Mouse (Mus musculus) cerebral cortex, adult 2 months (tissue): Measurements from ENCODE around the gene Plac8.

Experiments used
- WGBS: fragments of 180-500 bp; shearing (Covaris S2); methylation state at CpG from one replicate; pipeline ENCODE4 v1.1.7; 2018; 5-methylcytosine and 5-hydroxymethylcytosine counted together

Plac8 gene

DNA sequence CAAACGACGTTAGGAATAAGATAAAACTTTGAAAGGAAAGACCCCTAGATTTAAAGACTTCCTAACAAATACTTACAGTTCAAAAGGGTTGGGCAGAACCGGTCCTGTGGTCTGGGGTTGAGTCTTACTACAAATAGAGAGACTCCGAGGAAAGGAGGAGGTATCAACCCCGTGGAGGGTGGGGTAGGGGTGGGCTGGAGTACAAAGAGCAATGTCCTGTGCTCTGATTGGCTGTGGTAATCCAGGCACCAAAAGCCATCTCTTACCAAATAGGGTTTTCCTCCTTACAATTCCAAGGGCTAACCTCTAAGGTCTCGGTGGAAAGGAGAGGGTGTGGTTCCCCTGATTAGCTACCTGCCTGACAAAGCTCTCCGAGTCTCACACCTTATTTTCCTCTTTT, at the start of gene Plac8:
Gene Plac8, minus strand, starts transcription at position 177 of the 400 bp plus-strand sequence.
- 31% methylated on average over 7 of the region's 7 CpGs for WGBS

DNA sequence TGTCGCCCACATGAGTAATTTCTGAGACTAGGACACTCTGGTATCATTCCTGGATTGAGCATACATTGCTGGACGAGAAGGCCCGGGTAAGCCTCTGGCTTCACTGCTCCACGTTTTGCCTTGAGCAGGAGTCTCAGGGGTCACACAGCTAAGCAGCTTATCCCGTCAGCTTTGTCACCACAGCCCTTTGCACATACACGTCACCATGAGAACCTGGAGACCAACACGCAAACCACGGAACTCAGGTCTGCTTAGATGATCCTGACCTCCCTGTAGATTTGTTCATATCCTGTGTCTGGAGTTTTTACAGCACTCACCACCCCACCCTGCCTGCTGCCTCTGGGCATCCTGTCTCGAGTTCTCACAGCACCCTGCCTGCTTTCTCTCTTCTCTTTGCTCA, 48.9 kb upstream of the Plac8 start:
- 77% methylated on average over 9 of the region's 9 CpGs for WGBS

DNA sequence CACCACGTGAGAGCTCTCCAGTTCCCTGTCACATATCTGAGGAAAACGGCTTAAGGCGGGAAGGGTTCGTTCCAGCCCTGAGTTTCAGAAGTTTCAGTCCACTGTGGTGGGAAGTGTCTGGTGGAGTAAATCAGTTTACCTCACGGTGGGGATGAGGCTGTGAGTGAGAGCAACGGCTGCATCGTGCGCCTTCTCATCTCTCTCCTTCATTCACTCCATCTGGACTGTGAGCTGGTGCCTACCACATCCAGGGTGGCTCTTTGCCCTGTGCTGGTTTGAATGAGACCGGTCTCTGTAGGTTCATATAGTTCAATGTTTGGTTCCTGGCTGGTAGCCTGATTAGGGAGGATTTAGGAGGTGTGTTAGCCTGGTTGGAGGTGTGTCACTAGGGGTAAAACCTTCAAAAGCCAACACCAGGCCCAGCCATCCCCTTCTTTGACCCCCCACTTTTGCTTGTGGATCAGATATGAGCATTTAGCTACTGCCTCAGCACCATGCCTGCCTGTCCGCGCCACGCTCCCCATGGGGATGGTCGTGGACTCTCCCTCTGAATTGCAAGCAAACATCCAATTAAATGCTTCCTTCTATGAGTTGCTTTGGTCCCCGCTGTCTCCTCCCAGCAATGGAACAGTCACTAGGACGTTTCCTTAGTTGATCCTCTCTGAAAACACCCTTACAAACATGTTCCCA, 47.7 kb upstream of the Plac8 start:
- 94% methylated on average over 15 of the region's 15 CpGs for WGBS

- 87% methylated on average over 17 of the region's 17 CpGs for WGBS
These were observed 42.1 kb upstream of the Plac8 start for GRCm38 (mm10) chr5:100613896-100614768.

GRCm38 (mm10) chr5:100607868-100608267, 35.8 kb upstream of the Plac8 start:
- WGBS = 84% methylated on average over 9 of the region's 9 CpGs

- 74% methylated on average over 4 of the region's 4 CpGs for WGBS
These were observed 35.2 kb upstream of the Plac8 start for GRCm38 (mm10) chr5:100607090-100607762.

GRCm38 (mm10) chr5:100605828-100606229, 33.8 kb upstream of the Plac8 start:
- WGBS = 54% methylated on average over 9 of the region's 9 CpGs

DNA sequence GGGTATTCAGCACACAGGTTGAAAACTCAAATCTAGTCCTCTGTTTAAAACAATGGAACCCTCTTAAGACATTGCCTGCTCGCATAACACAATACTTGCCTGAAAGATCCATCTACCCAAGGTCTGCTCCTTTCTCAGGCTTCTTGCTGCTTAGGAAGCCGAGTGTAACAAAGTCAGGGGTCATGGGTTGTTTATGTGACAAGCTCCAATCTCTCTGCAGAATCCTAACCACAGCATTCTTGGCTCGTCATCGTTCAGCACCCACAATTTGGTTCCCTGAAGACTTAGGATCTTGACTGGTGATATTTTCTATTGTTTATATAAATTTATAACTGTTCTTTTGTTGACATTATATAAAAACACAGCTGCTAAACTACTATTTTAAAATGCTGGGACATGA, 32.0 kb upstream of the Plac8 start:
- 82% methylated on average over 4 of the region's 4 CpGs for WGBS

- WGBS = 89% methylated on average over 2 of the region's 2 CpGs
These were observed 29.8 kb upstream of the Plac8 start for GRCm38 (mm10) chr5:100601864-100602263.

DNA sequence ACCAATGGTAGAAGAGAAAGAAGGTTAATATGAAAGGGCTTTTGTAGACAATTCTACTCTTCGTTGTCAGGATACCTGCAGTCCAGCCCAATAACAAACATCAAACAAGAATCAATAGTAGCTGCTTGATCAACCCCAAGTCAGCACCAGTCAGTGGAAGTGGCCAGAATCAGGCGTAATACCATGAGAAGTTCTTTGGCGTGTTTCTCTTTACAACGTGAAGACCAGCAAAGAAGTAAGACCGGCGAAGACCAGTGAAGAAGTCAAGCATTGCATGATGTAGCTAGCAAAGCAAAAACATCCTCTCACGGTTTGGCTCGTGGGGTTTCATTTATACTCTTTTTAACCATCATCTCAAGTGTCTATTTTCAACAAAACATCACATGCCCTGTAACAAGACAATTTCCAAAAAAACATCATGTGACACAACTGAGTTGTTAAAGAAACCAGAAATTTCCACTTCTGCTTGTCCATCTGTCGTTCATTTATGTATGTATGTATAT, 27.0 kb upstream of the Plac8 start:
- WGBS = 88% methylated on average over 9 of the region's 9 CpGs

DNA sequence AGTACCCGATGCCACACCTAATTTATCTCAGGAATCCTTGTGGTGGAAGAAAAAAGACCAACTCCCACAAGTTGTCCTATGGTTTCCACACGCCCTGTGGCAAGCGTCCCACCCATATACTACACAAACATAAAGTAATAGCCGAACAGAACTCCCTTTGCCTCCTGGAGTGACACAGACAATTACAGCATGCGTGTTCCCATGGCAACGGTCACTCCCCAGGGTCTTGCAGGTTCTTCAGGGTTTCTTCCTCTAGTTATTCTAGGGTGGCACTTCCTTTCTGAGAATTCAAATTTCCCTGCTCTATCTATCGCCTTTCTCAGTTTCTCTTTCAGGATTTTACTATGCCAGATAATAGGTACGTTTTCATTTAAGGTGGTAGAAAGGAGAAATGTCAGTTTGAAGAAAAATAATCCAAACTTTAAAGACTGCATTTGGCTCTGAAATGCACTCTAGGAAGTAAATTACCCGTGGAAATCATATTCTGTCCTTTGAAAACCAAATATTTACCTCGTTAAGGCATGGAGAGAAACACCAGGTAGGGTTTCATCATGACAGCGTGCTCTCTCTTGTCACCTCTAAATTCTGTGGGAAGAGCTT, 25.9 kb upstream of the Plac8 start:
- WGBS = 68% methylated on average over 11 of the region's 11 CpGs

DNA sequence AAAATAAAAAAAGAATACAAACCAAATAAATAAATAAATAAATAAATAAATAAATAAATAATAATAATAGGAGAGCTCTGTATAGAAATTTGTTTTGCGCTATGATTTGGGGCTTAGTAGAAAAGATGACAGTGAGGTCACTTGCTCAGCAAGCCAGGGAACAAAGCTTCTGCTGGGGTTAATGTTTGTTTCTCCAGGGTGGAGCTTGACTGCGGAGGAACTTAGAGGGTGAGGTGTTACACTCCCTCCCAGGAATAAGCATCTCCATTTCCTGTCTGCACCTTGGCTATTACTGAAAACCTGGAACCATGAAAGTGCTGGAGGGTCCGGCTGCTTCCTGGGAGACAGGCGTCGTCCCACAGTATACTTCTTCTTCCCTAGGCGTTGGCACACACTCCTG, 24.0 kb upstream of the Plac8 start:
- 92% methylated on average over 6 of the region's 6 CpGs for WGBS

DNA sequence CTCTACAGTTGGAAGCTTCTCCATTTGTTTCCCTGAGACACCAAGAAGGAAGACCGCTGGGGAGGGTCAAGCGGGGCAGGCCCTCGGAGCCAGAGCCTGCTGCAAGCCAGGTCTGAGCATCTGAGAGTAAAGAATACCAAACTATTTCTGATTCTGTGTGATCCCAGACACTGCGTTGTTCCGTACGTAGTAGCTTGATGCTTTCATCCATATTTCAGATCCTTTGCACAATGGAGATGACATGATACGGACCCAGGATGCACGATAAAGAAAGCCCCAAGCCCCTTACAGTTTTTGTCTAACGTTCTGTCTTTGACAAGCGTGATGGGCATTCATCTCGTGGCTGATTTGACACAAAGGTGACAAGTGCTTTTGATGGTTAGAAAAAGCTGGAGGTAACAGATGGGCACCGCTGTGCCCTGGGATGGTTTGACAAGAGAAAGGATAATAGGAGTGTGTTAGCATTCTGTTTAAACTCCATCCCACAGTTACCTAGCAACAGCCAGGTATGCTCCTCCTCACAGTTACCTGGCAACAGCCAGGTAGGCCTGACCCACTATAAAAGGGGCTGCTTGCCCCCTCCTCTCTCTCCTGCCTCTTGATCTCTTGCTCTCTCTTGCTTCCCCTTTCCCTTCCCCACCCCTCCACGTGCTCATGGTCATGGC, 22.9 kb upstream of the Plac8 start:
- 87% methylated on average over 13 of the region's 13 CpGs for WGBS

DNA sequence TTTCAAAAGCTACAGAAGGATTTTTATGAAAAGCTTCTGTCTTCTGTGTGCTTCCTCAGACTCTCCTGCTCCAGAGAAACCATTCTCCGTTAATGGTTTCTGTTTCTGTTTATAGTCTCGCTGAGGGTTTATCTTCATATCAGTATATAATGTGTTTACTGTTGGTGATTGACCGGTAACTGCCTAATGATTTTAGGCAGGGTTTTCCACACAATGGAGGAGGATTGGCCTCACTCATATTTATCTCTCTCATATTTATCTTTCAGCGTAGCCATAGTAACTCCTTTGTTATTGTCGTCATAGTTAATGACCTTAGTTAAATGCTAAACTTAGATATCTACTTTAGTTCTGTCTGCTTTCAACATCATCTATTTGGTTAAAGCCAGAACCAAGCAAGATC, 18.5 kb upstream of the Plac8 start:
- 75% methylated on average over 5 of the region's 5 CpGs for WGBS

GRCm38 (mm10) chr5:100587626-100588025, 15.6 kb upstream of the Plac8 start:
- 32% methylated on average over 2 of the region's 2 CpGs for WGBS

- 91% methylated on average over 7 of the region's 7 CpGs for WGBS
These were observed 15.1 kb upstream of the Plac8 start for GRCm38 (mm10) chr5:100587136-100587535.

- 96% methylated on average over 3 of the region's 3 CpGs for WGBS
These were observed 13.6 kb upstream of the Plac8 start for GRCm38 (mm10) chr5:100585657-100586056.

- whole genome bisulfite sequencing = 88% methylated on average over 8 of the region's 8 CpGs
These were observed 13.2 kb upstream of the Plac8 start for GRCm38 (mm10) chr5:100585206-100585644.

DNA sequence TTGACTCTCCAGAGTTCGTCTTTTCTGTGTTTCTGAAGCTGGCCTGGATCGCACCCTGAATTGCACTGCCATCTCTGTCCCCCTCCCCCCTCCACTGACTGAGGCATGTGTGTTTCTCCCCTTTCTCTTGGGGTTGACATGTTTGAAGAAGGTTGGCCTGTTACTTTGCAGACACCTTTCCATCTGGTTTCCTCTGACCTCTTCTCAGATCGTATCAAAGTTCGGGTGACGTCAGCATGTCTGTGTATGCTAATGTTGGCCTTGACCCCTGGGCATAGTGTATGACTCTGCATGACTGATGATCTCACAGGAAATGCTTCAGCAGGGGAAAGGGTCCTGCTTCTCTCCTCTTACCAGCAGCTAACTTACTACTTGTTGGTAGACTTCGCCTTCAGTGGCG, 11.0 kb upstream of the Plac8 start:
- WGBS = 91% methylated on average over 7 of the region's 7 CpGs

- WGBS = 84% methylated on average over 5 of the region's 5 CpGs
These were observed 10.4 kb upstream of the Plac8 start for GRCm38 (mm10) chr5:100582435-100582826.
